Mouse (Mus musculus): ENCODE data around the gene Ppih. TPM values are rescaled to one million over a fixed set of nuclear protein-coding genes. Genes with fewer than 3 reads are reported as not detected.

Gene Ppih
- polyA plus RNA-seq, 2 experiments: 52.2 to 76.0 TPM

DNA sequence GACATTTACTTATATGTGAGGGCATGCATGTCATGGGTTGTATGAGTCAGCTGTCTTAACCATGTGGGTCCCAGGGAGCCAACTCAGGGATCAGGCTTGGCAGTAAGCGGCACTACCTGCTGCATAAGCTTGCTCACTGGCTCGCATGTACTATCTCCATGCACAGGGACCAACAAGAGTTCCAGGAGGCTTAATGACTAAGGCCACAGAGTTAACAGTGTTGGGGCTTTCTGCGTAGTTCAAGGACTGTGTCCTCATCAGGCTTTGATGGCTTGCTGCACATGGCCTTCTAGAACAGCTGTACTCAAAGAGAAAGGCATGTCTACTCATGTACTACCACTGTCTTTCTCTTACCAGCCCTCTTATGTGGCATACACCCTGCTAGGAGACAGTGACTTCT lies 19.6 kb downstream of the Ppih start:
- TF ChIP-seq CTCF (IDR thresholded peaks at IDR 0.05; ENCODE audit: low read depth) (no peak), EP300 (IDR thresholded peaks at IDR 0.05; ENCODE audit: low read depth) (no peak)
- Histone ChIP-seq H3K9me3 (ENCODE audit: control insufficient read depth, low read length) (no peaks in the 10 kb centered on the region), H3K4me3 (ENCODE audit: insufficient read depth in 1 of 2, low read depth in 2 of 2, low read length in 2 of 2) (no peak overlapping the region), H3K36me3 (replicated peaks; ENCODE audit: control insufficient read depth, insufficient read depth, low read depth) (no peaks in the 10 kb centered on the region), H3K4me2 (ENCODE audit: low read depth) (no peak overlapping the region), H3K27ac (no peak overlapping the region), H3K9ac (replicated peaks) (no peak overlapping the region), H3K27me3 (ENCODE audit: control insufficient read depth, insufficient read depth, low read length) (no peaks in the 10 kb centered on the region), H3K4me1 (replicated peaks; ENCODE audit: control insufficient read depth in 2 of 2, insufficient read depth in 2 of 2, low read length in 1 of 2) (no peaks in the 10 kb centered on the region)
- WGBS (ENCODE audit: insufficient replicate concordance): 69% methylated on average over 3 of the region's 3 CpGs
- DNase-seq (ENCODE audit: low read depth in 3 of 3, low spot score in 3 of 3): no peak
- no peak for ATAC-seq (ENCODE audit: insufficient read depth)

DNA sequence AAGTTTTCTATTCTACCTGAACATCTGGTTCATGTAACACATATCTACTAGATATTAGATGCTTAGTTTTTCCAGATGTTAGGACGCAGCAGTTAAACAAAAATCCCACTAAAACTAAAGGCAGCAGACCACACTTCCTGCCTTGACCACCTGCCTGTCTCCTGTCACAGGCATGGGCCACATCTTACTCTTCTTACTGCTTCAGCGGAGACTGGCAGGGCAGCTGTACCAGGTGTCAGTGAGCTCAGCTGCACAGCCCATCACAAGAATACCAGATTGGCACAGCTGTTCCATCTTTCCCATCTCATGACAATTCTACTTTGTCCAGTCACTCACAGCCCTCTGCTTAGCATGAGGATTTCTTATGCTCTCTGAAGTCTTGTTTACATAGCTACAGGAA lies 23.0 kb downstream of the Ppih start:
- Histone ChIP-seq H3K27ac (no peak overlapping the region), H3K9ac (replicated peaks) (no peak overlapping the region), H3K4me2 (ENCODE audit: low read depth) (no peak overlapping the region), H3K36me3 (replicated peaks; ENCODE audit: control insufficient read depth, insufficient read depth, low read depth) (no peaks in the 10 kb centered on the region; the same call in 1 of the 2 replicates), H3K4me1 (replicated peaks; ENCODE audit: control insufficient read depth in 2 of 2, insufficient read depth in 2 of 2, low read length in 1 of 2) (peaks cover 5 to 7% of the 10 kb centered on the region in 2 experiments), H3K27me3 (ENCODE audit: control insufficient read depth, insufficient read depth, low read length) (no peaks in the 10 kb centered on the region), H3K9me3 (ENCODE audit: control insufficient read depth, low read length) (no peaks in the 10 kb centered on the region), H3K4me3 (ENCODE audit: insufficient read depth in 1 of 2, low read depth in 2 of 2, low read length in 2 of 2) (no peak overlapping the region)
- 62% methylated on average over 2 of the region's 2 CpGs for WGBS (ENCODE audit: insufficient replicate concordance)
- no peak for DNase-seq (ENCODE audit: low read depth in 3 of 3, low spot score in 3 of 3)
- TF ChIP-seq CTCF (IDR thresholded peaks at IDR 0.05; ENCODE audit: low read depth) (no peak), EP300 (IDR thresholded peaks at IDR 0.05; ENCODE audit: low read depth) (no peak)
- ATAC-seq (ENCODE audit: insufficient read depth): no peak

DNA sequence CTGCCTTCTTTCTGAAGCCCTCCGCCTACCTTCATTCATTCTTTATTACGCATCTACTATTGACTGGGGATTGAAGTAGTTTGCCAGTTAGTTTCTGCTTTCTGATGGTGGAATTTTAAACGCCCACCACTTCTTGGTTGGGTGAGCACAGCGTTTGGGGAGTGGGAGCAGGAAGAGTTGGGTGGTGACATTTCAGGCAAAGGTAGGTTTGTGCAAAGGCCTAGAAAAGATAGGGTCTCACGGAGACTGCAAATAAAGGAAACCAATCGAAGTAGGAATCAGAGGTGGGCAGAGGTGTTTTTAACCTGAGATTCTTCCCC lies 25.3 kb downstream of the Ppih start:
- Histone ChIP-seq H3K4me1 (replicated peaks; ENCODE audit: control insufficient read depth in 2 of 2, insufficient read depth in 2 of 2, low read length in 1 of 2) (peaks cover 7 to 8% of the 10 kb centered on the region in 2 experiments), H3K4me2 (ENCODE audit: low read depth) (peak overlapping the region; percentile 86), H3K9me3 (ENCODE audit: control insufficient read depth, low read length) (no peaks in the 10 kb centered on the region), H3K36me3 (replicated peaks; ENCODE audit: control insufficient read depth, insufficient read depth, low read depth) (peaks cover 2% of the 10 kb centered on the region), H3K27ac (peak overlapping the region; percentile 20), H3K9ac (replicated peaks) (peak overlapping the region; percentile 64), H3K27me3 (ENCODE audit: control insufficient read depth, insufficient read depth, low read length) (no peaks in the 10 kb centered on the region), H3K4me3 (ENCODE audit: insufficient read depth in 1 of 2, low read depth in 2 of 2, low read length in 2 of 2) (peak overlapping the region; percentile 64 to 92)
- TF ChIP-seq EP300 (IDR thresholded peaks at IDR 0.05; ENCODE audit: low read depth) (no peak), CTCF (IDR thresholded peaks at IDR 0.05; ENCODE audit: low read depth) (no peak)
- ATAC-seq (ENCODE audit: insufficient read depth): no peak
- 4% methylated on average over 6 of the region's 6 CpGs for WGBS (ENCODE audit: insufficient replicate concordance)
- DNase-seq (ENCODE audit: low read depth in 3 of 3, low spot score in 3 of 3): no peak

DNA sequence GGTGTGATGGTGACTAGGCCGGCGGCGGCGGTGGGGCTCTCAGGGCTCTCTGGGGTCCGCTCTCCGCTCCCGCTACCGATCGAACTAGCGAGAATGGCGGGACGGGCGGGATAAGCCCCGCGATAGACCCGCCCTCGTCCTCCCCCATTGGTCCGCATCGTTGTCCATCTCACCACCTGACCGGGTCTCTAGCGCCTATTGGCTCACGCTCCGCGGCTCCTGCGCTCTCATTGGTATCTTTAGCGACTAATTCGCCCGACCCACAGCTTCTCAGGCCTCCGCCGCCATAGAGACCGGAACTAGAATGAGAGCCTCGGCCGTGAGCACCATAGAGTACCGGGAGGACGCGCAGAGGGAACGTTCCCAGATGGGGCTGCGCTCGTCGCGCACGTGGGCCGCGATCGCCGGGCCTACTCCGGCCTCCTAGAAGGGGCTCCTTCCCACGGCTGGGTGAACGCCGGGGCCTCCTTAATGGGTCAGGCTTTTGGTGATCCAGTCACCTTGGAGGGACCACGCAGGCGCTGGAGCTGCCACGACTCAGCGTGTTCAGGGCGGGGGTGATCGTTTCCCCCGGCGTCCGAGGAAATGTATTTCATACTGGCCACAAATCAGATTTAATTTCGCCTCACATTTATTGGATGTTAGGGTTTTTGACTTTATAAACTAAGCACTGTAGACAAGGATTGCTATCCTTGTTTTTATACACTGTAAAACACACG lies 25.8 kb downstream of the Ppih start, which contains the start of gene Ybx1:
Gene Ybx1, minus strand, starts transcription at position 190 of the 719 bp plus-strand sequence.
- Histone ChIP-seq H3K4me3 (ENCODE audit: insufficient read depth in 1 of 2, low read depth in 2 of 2, low read length in 2 of 2) (peak within 1 kb of the TSS; percentile 92 to 99), H3K9ac (replicated peaks) (peak within 1 kb of the TSS; percentile 87), H3K4me2 (ENCODE audit: low read depth) (peak within 1 kb of the TSS; percentile 99), H3K27me3 (ENCODE audit: control insufficient read depth, insufficient read depth, low read length) (no peaks in the 10 kb centered on the region), H3K27ac (peak within 1 kb of the TSS; percentile 61), H3K9me3 (ENCODE audit: control insufficient read depth, low read length) (no peaks in the 10 kb centered on the region), H3K4me1 (replicated peaks; ENCODE audit: control insufficient read depth in 2 of 2, insufficient read depth in 2 of 2, low read length in 1 of 2) (peaks cover 7 to 8% of the 10 kb centered on the region in 2 experiments), H3K36me3 (replicated peaks; ENCODE audit: control insufficient read depth, insufficient read depth, low read depth) (peaks cover 4% of the 10 kb centered on the region)
- ATAC-seq (ENCODE audit: insufficient read depth) (peak; percentile 98), DNase-seq (ENCODE audit: low read depth in 3 of 3, low spot score in 3 of 3) (peak; percentile 98)
- under 1% methylated on average over 61 of the region's 61 CpGs for WGBS (ENCODE audit: insufficient replicate concordance)
- TF ChIP-seq EP300 (IDR thresholded peaks at IDR 0.05; ENCODE audit: low read depth): no peak
- no peak for TF ChIP-seq CTCF (IDR thresholded peaks at IDR 0.05; ENCODE audit: low read depth)

DNA sequence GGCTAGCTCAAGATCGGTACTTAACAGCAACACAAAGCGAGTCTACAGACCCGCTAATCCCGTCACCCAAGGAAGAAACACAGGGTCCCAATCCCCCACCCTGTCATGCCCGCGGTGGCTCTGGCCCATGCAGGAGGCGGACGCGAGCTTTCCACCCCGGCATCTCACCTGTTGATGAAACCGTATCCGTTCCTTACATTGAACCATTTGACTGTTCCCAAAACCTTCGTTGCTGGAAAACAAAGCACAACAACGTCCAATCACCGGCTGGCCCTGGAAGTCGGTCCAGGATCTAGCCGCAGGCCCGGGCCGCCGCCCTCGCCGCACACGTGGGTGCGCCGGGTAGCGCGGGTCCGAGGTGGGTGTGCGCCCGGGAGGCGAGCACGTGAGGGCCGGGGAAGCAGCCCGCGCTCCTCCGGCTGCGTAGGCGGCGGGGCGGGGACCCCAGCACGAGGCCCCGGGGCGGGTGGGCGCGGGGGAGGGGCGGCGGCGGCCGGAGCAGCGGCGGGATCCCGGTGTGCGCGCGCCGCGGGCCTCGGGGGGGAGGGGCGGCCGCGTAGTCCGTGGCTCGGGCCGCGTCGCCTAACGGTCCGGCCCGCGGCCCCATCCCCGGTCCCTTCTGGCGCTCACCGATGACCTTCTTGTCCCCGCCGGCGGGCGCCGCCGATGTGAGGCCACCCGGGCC lies 26.6 kb downstream of the Ppih start:
- peak overlapping the region; percentile 92 to 99 for H3K4me3 ChIP-seq (ENCODE audit: insufficient read depth in 1 of 2, low read depth in 2 of 2, low read length in 2 of 2)
- TF ChIP-seq CTCF (IDR thresholded peaks at IDR 0.05; ENCODE audit: low read depth): no peak
- TF ChIP-seq EP300 (IDR thresholded peaks at IDR 0.05; ENCODE audit: low read depth): no peak
- DNase-seq (ENCODE audit: low read depth in 3 of 3, low spot score in 3 of 3): no peak
- H3K9ac ChIP-seq (replicated peaks): peak overlapping the region; percentile 87
- H3K27me3 ChIP-seq (ENCODE audit: control insufficient read depth, insufficient read depth, low read length): no peaks in the 10 kb centered on the region
- WGBS (ENCODE audit: insufficient replicate concordance): under 1% methylated on average over 78 of the region's 80 CpGs
- peak overlapping the region; percentile 61 for H3K27ac ChIP-seq
- peak overlapping the region; percentile 99 for H3K4me2 ChIP-seq (ENCODE audit: low read depth)
- H3K9me3 ChIP-seq (ENCODE audit: control insufficient read depth, low read length): no peaks in the 10 kb centered on the region
- peaks cover 9 to 10% of the 10 kb centered on the region in 2 experiments for H3K4me1 ChIP-seq (replicated peaks; ENCODE audit: control insufficient read depth in 2 of 2, insufficient read depth in 2 of 2, low read length in 1 of 2)
- ATAC-seq (ENCODE audit: insufficient read depth): peak; percentile 25; the same call in 1 of the 2 replicates
- peaks cover 8% of the 10 kb centered on the region for H3K36me3 ChIP-seq (replicated peaks; ENCODE audit: control insufficient read depth, insufficient read depth, low read depth)

All from liver, embryonic 14.5 days (tissue).